Mouse (Mus musculus) MEL (cell line): Measurements from ENCODE around the gene Nfkbid. TPM values are rescaled to one million over a fixed set of nuclear protein-coding genes. Genes with fewer than 3 reads are reported as not detected.

Source experiments
- DNase-seq: peaks from one replicate; pipeline ENCODE4 v3.0.0; 2011; ENCODE audit warnings: low read depth, low spot score
- H3K27ac ChIP-seq: 2 replicates; pipeline ENCODE4 v1.5.1; 2012; ENCODE audit warnings: low read depth, mild to moderate bottlenecking, control low read depth, low read length, moderate library complexity; ENCODE audit not compliant: control insufficient read depth
- H3K27me3 ChIP-seq, 2 experiments: fragments of 150-350 bp in 1 of 2; sonication (generic) in 1 of 2; 2 replicates each; pipeline ENCODE4 v1.6.1; 2012; ENCODE audit warnings: low read length in 2 of 2, mild to moderate bottlenecking in 2 of 2, improper control_type of control experiment in 1 of 2, moderate library complexity in 1 of 2; ENCODE audit not compliant: insufficient read depth in 2 of 2, control insufficient read depth in 1 of 2
- H3K36me3 ChIP-seq, 2 experiments: 2 replicates each; pipeline ENCODE4 v1.6.1; 2012 to 2014; ENCODE audit warnings: low read length in 2 of 2, improper control_type of control experiment in 1 of 2, inconsistent platforms in 1 of 2, mild to moderate bottlenecking in 1 of 2; ENCODE audit not compliant: insufficient read depth in 2 of 2, control insufficient read depth in 1 of 2
- H3K4me1 ChIP-seq, 2 experiments: fragments of 150-350 bp in 1 of 2; sonication (generic) in 1 of 2; 2 replicates each; pipeline ENCODE4 v1.6.1; 2012; ENCODE audit warnings: low read length in 2 of 2, improper control_type of control experiment in 1 of 2, mild to moderate bottlenecking in 1 of 2; ENCODE audit not compliant: insufficient read depth in 2 of 2, control insufficient read depth in 1 of 2
- H3K4me3 ChIP-seq, 2 experiments: fragments of 150-350 bp in 1 of 2; sonication (generic) in 1 of 2; 2 replicates each; pipeline ENCODE4 v1.5.1; 2012; ENCODE audit warnings: low read depth in 2 of 2, low read length in 2 of 2, mild to moderate bottlenecking in 2 of 2, moderate library complexity in 2 of 2, control low read depth in 1 of 2, improper control_type of control experiment in 1 of 2; ENCODE audit not compliant: control insufficient read depth in 1 of 2, insufficient read depth in 1 of 2
- H3K79me2 ChIP-seq: 2 replicates; pipeline ENCODE4 v1.6.1; 2012; ENCODE audit warnings: mild to moderate bottlenecking, low read length, moderate library complexity; ENCODE audit not compliant: control insufficient read depth, poor library complexity, insufficient read depth
- H3K9ac ChIP-seq: 2 replicates; pipeline ENCODE4 v1.6.1; 2012; ENCODE audit warnings: low read depth, mild to moderate bottlenecking, control low read depth, low read length, moderate library complexity; ENCODE audit not compliant: control insufficient read depth, poor library complexity, severe bottlenecking
- H3K9me3 ChIP-seq: fragments of 150-350 bp; sonication (generic); replicated peaks from 2 replicates; pipeline ENCODE4 v1.6.1; 2012; ENCODE audit warnings: mild to moderate bottlenecking, low read length, improper control_type of control experiment, moderate library complexity; ENCODE audit not compliant: insufficient read depth
- BHLHE40 ChIP-seq: IDR thresholded peaks from 2 replicates; pipeline ENCODE4 v1.6.1; 2012; ENCODE audit warnings: low read depth, mild to moderate bottlenecking, inconsistent platforms, low read length, improper control_type of control experiment, borderline replicate concordance
- CHD2 ChIP-seq: IDR thresholded peaks from 2 replicates; pipeline ENCODE4 v1.6.1; 2011; ENCODE audit warnings: low read length, improper control_type of control experiment
- CTCF ChIP-seq, 3 experiments: IDR thresholded peaks in 2 of 3; conservative IDR thresholded peaks in 1 of 3; 2 replicates each; pipeline ENCODE4 v1.5.1; 2011 to 2012; ENCODE audit warnings: low read length in 3 of 3, low read depth in 2 of 3, mild to moderate bottlenecking in 2 of 3, improper control_type of control experiment in 1 of 3, inconsistent platforms in 1 of 3, mixed read lengths in 1 of 3, moderate library complexity in 1 of 3; ENCODE audit not compliant: control insufficient read depth in 1 of 3, insufficient read depth in 1 of 3, poor library complexity in 1 of 3, severe bottlenecking in 1 of 3
- E2F4 ChIP-seq: IDR thresholded peaks from 2 replicates; pipeline ENCODE4 v1.6.1; 2011; ENCODE audit warnings: low read depth, low read length, improper control_type of control experiment, borderline replicate concordance
- ELF1 ChIP-seq: IDR thresholded peaks from 2 replicates; pipeline ENCODE4 v1.6.1; 2014; ENCODE audit warnings: low read depth, mild to moderate bottlenecking, inconsistent platforms, low read length, improper control_type of control experiment, moderate library complexity
- EP300 ChIP-seq, 2 experiments: IDR thresholded peaks; 2 replicates each; pipeline ENCODE4 v1.6.1; 2011; ENCODE audit warnings: improper control_type of control experiment in 2 of 2, low read length in 2 of 2, low read depth in 1 of 2, mild to moderate bottlenecking in 1 of 2
- ETS1 ChIP-seq: IDR thresholded peaks from 2 replicates; pipeline ENCODE4 v1.6.1; 2012; ENCODE audit warnings: low read depth, mild to moderate bottlenecking, inconsistent platforms, low read length, improper control_type of control experiment, moderate library complexity
- GABPA ChIP-seq: IDR thresholded peaks from 2 replicates; pipeline ENCODE4 v1.6.1; 2012; ENCODE audit warnings: low read depth, mild to moderate bottlenecking, inconsistent platforms, low read length, improper control_type of control experiment, moderate library complexity
- GATA1 ChIP-seq: IDR thresholded peaks from 2 replicates; pipeline ENCODE4 v1.6.1; 2011; ENCODE audit warnings: low read depth, low read length, improper control_type of control experiment
- HCFC1 ChIP-seq: IDR thresholded peaks from 2 replicates; pipeline ENCODE4 v1.6.1; 2012; ENCODE audit warnings: low read depth, mild to moderate bottlenecking, inconsistent platforms, low read length, improper control_type of control experiment, moderate library complexity
- JUND ChIP-seq: IDR thresholded peaks from 2 replicates; pipeline ENCODE4 v1.6.1; 2011; ENCODE audit warnings: low read depth, mild to moderate bottlenecking, improper control_type of control experiment, low read length
- KAT2A ChIP-seq: conservative IDR thresholded peaks from 2 replicates; pipeline ENCODE4 v1.6.1; 2012; ENCODE audit warnings: low read depth, low read length, improper control_type of control experiment, inconsistent platforms
- MAX ChIP-seq: IDR thresholded peaks from 2 replicates; pipeline ENCODE4 v1.6.1; 2011; ENCODE audit warnings: low read length, improper control_type of control experiment
- MAZ ChIP-seq: IDR thresholded peaks from 2 replicates; pipeline ENCODE4 v1.6.1; 2012; ENCODE audit warnings: low read depth, mild to moderate bottlenecking, inconsistent platforms, low read length, improper control_type of control experiment
- MEF2A ChIP-seq: IDR thresholded peaks from 2 replicates; pipeline ENCODE4 v1.6.1; 2014; ENCODE audit warnings: low read depth, mild to moderate bottlenecking, inconsistent platforms, low read length, improper control_type of control experiment; ENCODE audit not compliant: poor library complexity, insufficient replicate concordance, severe bottlenecking; ENCODE audit errors: extremely low read depth
- MXI1 ChIP-seq: IDR thresholded peaks from 2 replicates; pipeline ENCODE4 v1.6.1; 2011; ENCODE audit warnings: mild to moderate bottlenecking, low read depth, low read length, improper control_type of control experiment
- MYB ChIP-seq: IDR thresholded peaks from 2 replicates; pipeline ENCODE4 v1.6.1; 2011; ENCODE audit warnings: mild to moderate bottlenecking, low read depth, low read length, improper control_type of control experiment
- MYC ChIP-seq: IDR thresholded peaks from 2 replicates; pipeline ENCODE4 v1.6.1; 2011; ENCODE audit warnings: low read depth, mild to moderate bottlenecking, low read length, improper control_type of control experiment, moderate library complexity
- NELFE ChIP-seq: IDR thresholded peaks from 2 replicates; pipeline ENCODE4 v1.6.1; 2011; ENCODE audit warnings: low read depth, low read length, improper control_type of control experiment
- NRF1 ChIP-seq: IDR thresholded peaks from 2 replicates; pipeline ENCODE4 v1.6.1; 2014; ENCODE audit warnings: low read depth, mild to moderate bottlenecking, inconsistent platforms, low read length, improper control_type of control experiment, moderate library complexity; ENCODE audit not compliant: poor library complexity, insufficient read depth, severe bottlenecking
- POLR2A ChIP-seq, 2 experiments: IDR thresholded peaks; 2 replicates each; pipeline ENCODE4 v1.6.1; 2011 to 2012; ENCODE audit warnings: low read length in 2 of 2, mild to moderate bottlenecking in 2 of 2, control low read depth in 1 of 2, improper control_type of control experiment in 1 of 2, low read depth in 1 of 2, moderate library complexity in 1 of 2; ENCODE audit not compliant: control insufficient read depth in 1 of 2, insufficient read depth in 1 of 2, poor library complexity in 1 of 2
- POLR2AphosphoS2 ChIP-seq: IDR thresholded peaks from 2 replicates; pipeline ENCODE4 v1.6.1; 2011; ENCODE audit warnings: low read length, improper control_type of control experiment
- POLR2AphosphoS5 ChIP-seq: IDR thresholded peaks from 2 replicates; pipeline ENCODE4 v1.6.1; 2012; ENCODE audit warnings: low read depth, borderline replicate concordance, mild to moderate bottlenecking, inconsistent platforms, low read length, moderate library complexity, mixed read lengths
- RAD21 ChIP-seq: IDR thresholded peaks from 2 replicates; pipeline ENCODE4 v1.6.1; 2011; ENCODE audit warnings: mild to moderate bottlenecking, low read depth, low read length, improper control_type of control experiment
- RCOR1 ChIP-seq: IDR thresholded peaks from 2 replicates; pipeline ENCODE4 v1.6.1; 2012; ENCODE audit warnings: low read depth, mild to moderate bottlenecking, inconsistent platforms, low read length, improper control_type of control experiment
- SIN3A ChIP-seq: IDR thresholded peaks from 2 replicates; pipeline ENCODE4 v1.6.1; 2012; ENCODE audit warnings: low read length, improper control_type of control experiment, inconsistent platforms
- TAL1 ChIP-seq: IDR thresholded peaks from 2 replicates; pipeline ENCODE4 v1.6.1; 2012; ENCODE audit warnings: mild to moderate bottlenecking, inconsistent platforms, low read length, moderate library complexity, mixed read lengths
- TCF12 ChIP-seq: IDR thresholded peaks from 2 replicates; pipeline ENCODE4 v1.6.1; 2014; ENCODE audit warnings: low read depth, mild to moderate bottlenecking, inconsistent platforms, low read length, improper control_type of control experiment, moderate library complexity
- UBTF ChIP-seq: IDR thresholded peaks from 2 replicates; pipeline ENCODE4 v1.6.1; 2012; ENCODE audit warnings: low read depth, mild to moderate bottlenecking, inconsistent platforms, low read length, improper control_type of control experiment, moderate library complexity, borderline replicate concordance; ENCODE audit not compliant: insufficient read depth
- USF1 ChIP-seq: IDR thresholded peaks from 2 replicates; pipeline ENCODE4 v1.6.1; 2014; ENCODE audit warnings: low read depth, mild to moderate bottlenecking, inconsistent platforms, low read length, improper control_type of control experiment, moderate library complexity
- USF2 ChIP-seq, 2 experiments: IDR thresholded peaks; 2 replicates each; pipeline ENCODE4 v1.6.1; 2011 to 2012; ENCODE audit warnings: improper control_type of control experiment in 2 of 2, low read length in 2 of 2, borderline replicate concordance in 1 of 2, inconsistent platforms in 1 of 2, low read depth in 1 of 2, mild to moderate bottlenecking in 1 of 2; ENCODE audit not compliant: insufficient read depth in 1 of 2
- ZC3H11A ChIP-seq: IDR thresholded peaks from 2 replicates; pipeline ENCODE4 v1.6.1; 2012; ENCODE audit warnings: low read depth, mild to moderate bottlenecking, inconsistent platforms, low read length, improper control_type of control experiment
- ZKSCAN1 ChIP-seq: IDR thresholded peaks from 2 replicates; pipeline ENCODE4 v1.6.1; 2012; ENCODE audit warnings: low read depth, mild to moderate bottlenecking, inconsistent platforms, low read length, improper control_type of control experiment, moderate library complexity
- ZNF384 ChIP-seq: IDR thresholded peaks from 2 replicates; pipeline ENCODE4 v1.6.1; 2012; ENCODE audit warnings: low read depth, mild to moderate bottlenecking, inconsistent platforms, low read length, improper control_type of control experiment
- polyA plus RNA-seq, 2 experiments: library from polyadenylated mRNA; stranded (reverse) in 1 of 2; unstranded in 1 of 2; fragments of >175 nt in 1 of 2; fragments of >200 nt in 1 of 2; gene quantifications; 2 replicates each; pipeline versions ENCODE4 v1.2.1 to v1.2.4; 2012; ENCODE audit warnings: low replicate concordance in 2 of 2, low read depth in 1 of 2; ENCODE audit not compliant: insufficient read length in 2 of 2, insufficient read depth in 1 of 2, missing spikeins in 1 of 2
- total RNA-seq: library from RNA; depleted of rRNA; stranded (reverse); fragments of 300-350 nt; gene quantifications from 2 replicates; pipeline ENCODE4 v1.2.3, GENCODE M21; 2012

The Nfkbid gene
- total and polyA plus RNA-seq, 3 experiments: 7.0 to 16.7 TPM; not detected in 1

DNA sequence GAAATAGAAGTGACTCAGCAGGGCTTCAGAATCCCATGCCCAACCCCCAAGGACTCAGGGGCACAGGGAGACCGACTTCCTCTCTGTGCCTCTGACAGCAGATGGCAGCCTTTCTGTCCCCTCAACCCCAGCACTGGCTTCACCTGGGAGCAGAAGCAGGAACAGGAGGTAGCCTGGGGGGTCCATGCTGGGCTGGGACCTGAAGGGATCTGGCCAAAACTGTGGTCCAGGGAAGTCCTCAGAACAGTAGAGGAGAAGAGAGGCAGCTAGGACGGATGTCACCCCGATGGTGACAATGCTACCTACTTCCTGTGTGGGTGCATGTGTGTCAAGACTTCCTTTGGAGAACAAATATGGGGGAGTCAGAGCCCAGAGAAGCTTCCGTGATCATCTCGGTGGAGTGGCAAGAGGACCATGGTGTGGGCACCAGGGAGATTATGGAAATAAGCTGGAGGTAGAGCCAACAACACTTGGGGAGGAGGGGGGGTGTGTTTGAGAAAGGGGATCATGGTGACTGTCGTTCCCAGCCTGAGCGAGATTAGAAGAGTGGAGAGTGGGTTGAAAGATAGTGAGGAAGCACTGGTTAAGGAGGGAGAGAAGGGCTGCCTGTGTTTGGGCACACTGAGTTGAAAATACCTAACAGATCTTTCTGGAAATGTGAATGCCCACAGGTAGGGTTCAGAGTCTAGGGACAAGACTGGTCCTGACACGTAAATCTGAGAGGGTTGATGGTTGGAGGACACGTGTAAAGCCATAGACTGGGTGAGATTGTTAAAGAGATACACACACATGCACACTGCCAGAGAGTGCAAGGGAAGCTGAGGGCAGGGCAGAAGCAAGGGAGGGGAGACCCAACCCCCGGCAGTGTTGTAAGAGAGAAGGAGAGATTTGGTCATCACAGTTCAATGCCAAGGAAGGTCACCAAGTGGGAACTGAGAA lies 1.7 kb upstream of the Nfkbid start, which contains the start of gene Hcst:
TSS of gene Hcst (minus strand) at position 294 of the 939 bp plus-strand sequence.
- Histone ChIP-seq H3K9ac (peak within 1 kb of the TSS; percentile 73), H3K36me3 (peaks cover 1 to 19% of the 10 kb centered on the region in 2 experiments; a peak in 2 of 4 replicates), H3K79me2 (peaks cover 21% of the 10 kb centered on the region), H3K27me3 (no peaks in the 10 kb centered on the region), H3K9me3 (no peaks in the 10 kb centered on the region), H3K4me3 (peak within 1 kb of the TSS; percentile 75 to 77), H3K27ac (peak within 1 kb of the TSS; percentile 92), H3K4me1 (peaks cover 0 to 28% of the 10 kb centered on the region in 2 experiments; a peak in 3 of 4 replicates)
- DNase-seq: peak; percentile 90
- TF ChIP-seq EP300 (IDR thresholded peaks at IDR 0.05; ENCODE audit: low read depth in 1 of 2, low read length in 2 of 2) (peak; percentile 34 to 65), GATA1 (0 out of 2 replicates have a peak, but pooled peaks have one; percentile 27), ETS1 (peak; percentile 66), ZNF384 (no peak), MAX (no peak; the same call in 1 of the 2 replicates), BHLHE40 (no peak; the same call in 1 of the 2 replicates), E2F4 (no peak), UBTF (no peak), MYB (no peak), CTCF (IDR thresholded peaks at IDR 0.05 in 2 of 3, conservative IDR thresholded peaks at IDR 0.05 in 1 of 3; ENCODE audit: control insufficient read depth in 1 of 3, insufficient read depth in 1 of 3, low read depth in 2 of 3, low read length in 3 of 3, poor library complexity in 1 of 3, severe bottlenecking in 1 of 3) (peak in 2 of 3 experiments; percentile 46 to 47; a peak in 3 of 6 replicates), TAL1 (no peak), TCF12 (no peak), NRF1 (no peak), POLR2AphosphoS2 (peak; percentile 60; the same call in 1 of the 2 replicates), MXI1 (no peak; the same call in none of the 2 replicates), GABPA (0 out of 2 replicates have a peak, but pooled peaks have one; percentile 63), NELFE (peak; percentile 74), MYC (peak; percentile 33), POLR2A (IDR thresholded peaks at IDR 0.05; ENCODE audit: control insufficient read depth in 1 of 2, insufficient read depth in 1 of 2, low read depth in 1 of 2, low read length in 2 of 2, poor library complexity in 1 of 2) (peak; percentile 62 to 67), POLR2AphosphoS5 (no peak), ZC3H11A (no peak), USF2 (IDR thresholded peaks at IDR 0.05; ENCODE audit: borderline replicate concordance in 1 of 2, insufficient read depth in 1 of 2, low read depth in 1 of 2, low read length in 2 of 2) (no peak), ELF1 (peak; percentile 59), KAT2A (no peak), USF1 (no peak), HCFC1 (peak; percentile 67), CHD2 (peak; percentile 55), JUND (no peak), SIN3A (peak; percentile 72), RCOR1 (no peak), MAZ (peak; percentile 57; the same call in 1 of the 2 replicates), MEF2A (no peak), RAD21 (no peak), ZKSCAN1 (no peak)
